Mouse (Mus musculus): ENCODE measurements around the gene Speg.

DNA sequence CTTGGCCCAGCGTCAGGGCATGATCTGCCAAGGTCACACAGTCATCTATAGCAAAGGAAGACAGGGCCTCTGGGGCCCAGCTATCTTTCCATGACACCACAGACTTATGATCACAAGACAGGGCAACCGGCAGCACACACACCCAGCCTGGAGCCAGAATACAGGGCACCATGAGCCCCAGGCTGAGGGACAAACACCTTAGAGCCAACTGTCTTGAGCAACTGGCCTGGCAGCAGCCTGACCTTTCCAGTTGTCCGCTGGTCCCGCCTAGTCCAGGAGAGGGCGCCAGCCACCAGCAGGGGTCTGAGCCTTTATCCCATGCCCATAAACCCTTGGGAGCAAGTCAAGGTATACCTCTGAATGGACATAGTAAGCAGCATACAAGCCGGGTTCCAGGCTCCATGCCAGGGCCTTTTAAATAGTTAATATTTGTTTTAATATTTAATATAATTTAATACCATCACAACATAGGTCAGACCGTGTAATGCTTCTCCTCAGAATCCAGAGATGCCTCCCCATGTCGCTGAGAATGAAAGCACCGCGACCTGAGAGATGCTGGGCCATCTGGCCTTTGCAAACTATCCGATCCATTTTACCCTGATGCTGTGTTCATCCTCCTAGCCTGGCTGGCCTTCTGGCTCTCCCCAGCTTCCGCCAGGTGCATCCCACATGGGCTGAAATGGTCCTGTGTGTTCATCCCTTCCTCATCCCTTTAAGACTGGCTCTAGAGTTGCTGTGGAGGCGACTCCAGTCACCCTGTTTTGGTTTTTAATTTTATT, 3.6 kb upstream of the Speg start:
- TF ChIP-seq CTCF (IDR thresholded peaks at IDR 0.05; ENCODE audit: extremely low read depth, insufficient read depth, insufficient read length, insufficient replicate concordance): no peak
- TF ChIP-seq POLR2A (IDR thresholded peaks at IDR 0.05; ENCODE audit: low read depth, low read length): no peak

Data from spleen, adult 2 months (tissue).